Mouse (Mus musculus) midbrain, postnatal 0 days (tissue): ENCODE measurements around the gene Abca13. TPM values are rescaled to one million over a fixed set of nuclear protein-coding genes. Genes with fewer than 3 reads are reported as not detected.
"Not testable (repeated sequence)": the region's sequence is repeated elsewhere in the genome, so short reads cannot be mapped to it uniquely, and the experiment has no call there.

Experiments
- ATAC-seq: fragments of 200-750 bp; cut with Nextera tagmentation; 2 replicates; pipeline ENCODE4 v1.8.0; 2017; ENCODE audit warnings: moderate number of reproducible peaks, mild to moderate bottlenecking, moderate TSS enrichment, moderate library complexity; ENCODE audit not compliant: low FRiP score
- DNase-seq: peaks from one replicate; pipeline ENCODE4 v3.0.0-alpha.2; 2015; ENCODE audit warnings: low spot score
- H3K27ac ChIP-seq: fragments of 300-500 bp; sonication (generic); 2 replicates; pipeline ENCODE4 v1.5.1; 2014; ENCODE audit warnings: low read depth, mild to moderate bottlenecking, low read length, mixed read lengths
- H3K27me3 ChIP-seq: fragments of 300-500 bp; sonication (generic); 2 replicates; pipeline ENCODE4 v1.6.1; 2014; ENCODE audit warnings: low read length, control low read depth, mixed read lengths; ENCODE audit not compliant: insufficient read depth
- H3K36me3 ChIP-seq: fragments of 300-500 bp; sonication (generic); 2 replicates; pipeline ENCODE4 v1.6.1; 2014; ENCODE audit warnings: low read length, control low read depth, mixed read lengths; ENCODE audit not compliant: insufficient read depth
- H3K4me1 ChIP-seq: fragments of 300-500 bp; sonication (generic); 2 replicates; pipeline ENCODE4 v1.6.1; 2014; ENCODE audit warnings: mild to moderate bottlenecking, control low read depth, antibody characterized with exemption, low read length, mixed read lengths; ENCODE audit not compliant: insufficient read depth
- H3K4me2 ChIP-seq: fragments of 300-500 bp; sonication (generic); 2 replicates; pipeline ENCODE4 v1.6.1; 2014; ENCODE audit warnings: low read depth, mild to moderate bottlenecking, low read length, mixed read lengths; ENCODE audit not compliant: poor library complexity, severe bottlenecking
- H3K4me3 ChIP-seq: fragments of 300-500 bp; sonication (generic); 2 replicates; pipeline ENCODE4 v1.5.1; 2014; ENCODE audit warnings: low read depth, mild to moderate bottlenecking, low read length, moderate library complexity
- H3K9ac ChIP-seq: fragments of 300-500 bp; sonication (generic); replicated peaks from 2 replicates; pipeline ENCODE4 v1.6.1; 2014; ENCODE audit warnings: mild to moderate bottlenecking, low read length, moderate library complexity, mixed read lengths; ENCODE audit not compliant: poor library complexity, severe bottlenecking
- H3K9me3 ChIP-seq: fragments of 300-500 bp; sonication (generic); 2 replicates; pipeline ENCODE4 v1.6.1; 2016; ENCODE audit warnings: low read length, control low read depth
- CTCF ChIP-seq: IDR thresholded peaks from 2 replicates; pipeline ENCODE4 v1.5.1; 2016; ENCODE audit warnings: antibody characterized with exemption, mild to moderate bottlenecking
- WGBS: fragments of 180-500 bp; shearing (Covaris S2); extraction: QIAGEN DNeasy Blood & Tissue Kit; methylation state at CpG from one replicate; pipeline ENCODE4 v1.1.7; 2014; 5-methylcytosine and 5-hydroxymethylcytosine counted together
- polyA plus RNA-seq: library from polyadenylated mRNA; unstranded; fragments of >200 nt; fragmentation: Nextera tagmentation; extraction: Ambion mirVana; gene quantifications from 2 replicates; pipeline ENCODE4 v1.2.1, GENCODE M21; 2015
- total RNA-seq: library from RNA; depleted of rRNA; stranded (reverse); fragments of >200 nt; gene quantifications from 2 replicates; pipeline ENCODE4 v1.2.3, GENCODE M21; 2014; rRNA removed

The Abca13 gene
- 0.05 and 0.28 TPM in 2 replicates for total RNA-seq
- 0.01 and 0.04 TPM in 2 replicates for polyA plus RNA-seq

DNA sequence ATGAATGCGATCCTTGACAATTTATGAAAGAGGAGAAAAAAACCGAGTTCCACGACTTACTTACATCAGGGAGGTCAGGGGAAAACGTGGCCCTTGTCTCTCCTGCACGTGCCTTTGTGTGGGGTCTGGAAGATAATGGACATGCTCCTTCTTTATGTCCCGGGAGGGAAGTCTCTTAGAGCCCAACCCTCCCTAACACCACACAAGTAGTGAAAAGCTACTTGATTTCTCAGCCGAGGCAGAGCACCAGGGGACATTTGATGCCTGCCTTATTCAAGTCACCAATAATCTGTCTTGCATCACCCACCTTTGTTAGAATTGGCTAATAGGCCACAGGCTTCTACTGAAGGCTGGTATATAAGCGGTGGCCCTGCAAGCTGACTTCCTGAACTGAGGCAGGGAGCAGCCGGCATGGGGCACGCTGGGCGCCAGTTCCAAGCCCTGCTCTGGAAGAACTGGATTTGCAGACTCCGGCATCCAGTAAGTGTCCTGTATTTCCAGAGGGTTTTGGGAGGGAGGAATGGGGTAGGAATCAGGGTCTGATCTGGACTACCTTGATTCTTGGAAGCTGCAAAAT, at the start of gene Abca13:
Abca13 (plus strand) TSS at position 388 of the 577 bp plus-strand sequence.
- no peaks in the 10 kb centered on the region for H3K36me3 ChIP-seq
- DNase-seq: no peak
- H3K27ac ChIP-seq: no peak within 1 kb of the TSS
- no peak for ATAC-seq
- H3K27me3 ChIP-seq: no peaks in the 10 kb centered on the region
- no peak within 1 kb of the TSS for H3K9ac ChIP-seq
- no peaks in the 10 kb centered on the region for H3K9me3 ChIP-seq
- TF ChIP-seq CTCF: no peak
- no peaks in the 10 kb centered on the region for H3K4me1 ChIP-seq
- no peak within 1 kb of the TSS for H3K4me3 ChIP-seq
- no peak within 1 kb of the TSS for H3K4me2 ChIP-seq
- WGBS: 36% methylated on average over 12 of the region's 12 CpGs

DNA sequence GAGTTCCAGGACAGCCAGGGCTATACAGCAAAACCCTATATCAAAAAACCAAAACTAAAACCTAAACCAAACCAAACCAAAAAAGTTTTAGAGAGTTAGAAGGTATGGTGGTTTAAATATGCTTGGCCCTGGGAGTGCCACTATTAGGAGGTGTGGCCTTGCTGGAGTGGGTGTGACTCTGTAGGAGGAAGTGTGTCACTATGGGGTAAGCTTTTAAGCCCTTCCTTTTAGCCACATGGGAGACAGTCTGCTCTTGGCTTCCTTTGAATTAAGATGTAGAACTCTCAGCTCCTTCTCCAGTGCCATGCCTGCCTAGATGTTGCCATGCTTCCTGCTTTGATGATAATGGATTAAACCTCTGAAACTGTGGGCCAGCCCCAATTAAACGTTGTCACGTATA, 46.6 kb upstream of the Abca13 start:
- no peak for DNase-seq
- 92% methylated on average over 2 of the region's 2 CpGs for WGBS
- ATAC-seq: no peak
- Histone ChIP-seq H3K27me3 (no peaks in the 10 kb centered on the region), H3K4me3 (no peak overlapping the region), H3K4me1 (no peaks in the 10 kb centered on the region), H3K9me3 (no peaks in the 10 kb centered on the region), H3K27ac (no peak overlapping the region), H3K9ac (no peak overlapping the region), H3K4me2 (no peak overlapping the region), H3K36me3 (no peaks in the 10 kb centered on the region)
- TF ChIP-seq CTCF: no peak

DNA sequence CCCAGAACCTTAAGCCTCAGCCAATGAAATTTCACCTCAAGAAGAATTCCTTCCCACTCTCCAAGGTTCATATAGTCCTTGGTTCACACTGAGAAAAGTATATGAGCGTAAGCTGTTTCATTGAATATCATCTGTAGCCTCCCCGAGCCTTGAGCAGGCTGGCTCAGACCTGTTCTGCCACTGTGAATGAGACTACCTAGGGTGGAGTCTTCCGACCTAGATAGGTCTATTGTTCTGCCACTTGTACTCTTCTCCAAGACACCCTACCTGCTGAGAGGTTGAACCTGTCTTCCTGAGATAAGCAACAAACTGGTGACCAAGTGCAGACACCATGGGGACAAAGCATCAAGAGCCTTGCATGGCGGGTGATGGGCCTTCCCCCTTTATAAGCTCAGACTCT, 45.6 kb upstream of the Abca13 start:
- ATAC-seq: no peak
- no peak for TF ChIP-seq CTCF
- H3K4me3 ChIP-seq: no peak overlapping the region
- H3K9ac ChIP-seq: no peak overlapping the region
- H3K36me3 ChIP-seq: no peaks in the 10 kb centered on the region
- no peaks in the 10 kb centered on the region for H3K27me3 ChIP-seq
- H3K4me1 ChIP-seq: no peaks in the 10 kb centered on the region
- 95% methylated on average over 4 of the region's 4 CpGs for WGBS
- no peak for DNase-seq
- H3K4me2 ChIP-seq: no peak overlapping the region
- no peaks in the 10 kb centered on the region for H3K9me3 ChIP-seq
- H3K27ac ChIP-seq: no peak overlapping the region

DNA sequence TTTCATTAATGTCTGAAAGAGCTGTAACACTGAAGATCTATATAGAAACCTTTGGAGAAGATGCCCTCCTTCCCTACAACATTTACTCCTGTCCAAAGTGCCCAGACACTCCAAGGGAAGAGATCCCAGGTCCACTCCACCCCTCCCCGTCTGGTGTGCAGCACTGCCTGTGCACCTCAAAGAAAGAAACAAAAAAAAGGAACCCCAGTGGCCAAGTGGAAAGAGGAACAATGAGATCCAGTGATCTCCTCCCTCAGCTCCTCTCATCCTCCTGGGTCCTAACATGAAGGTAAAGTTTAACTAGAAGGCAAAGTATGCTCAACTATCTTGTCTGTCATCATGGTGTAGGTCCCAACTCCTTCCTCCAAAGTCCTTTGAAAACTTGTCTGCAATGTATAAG, 45.1 kb upstream of the Abca13 start:
- ATAC-seq: no peak
- no peaks in the 10 kb centered on the region for H3K36me3 ChIP-seq
- H3K4me1 ChIP-seq: no peaks in the 10 kb centered on the region
- 86% methylated on average over 1 of the region's 1 CpGs for WGBS
- no peak overlapping the region for H3K9ac ChIP-seq
- H3K27me3 ChIP-seq: no peaks in the 10 kb centered on the region
- no peak for TF ChIP-seq CTCF
- H3K4me3 ChIP-seq: no peak overlapping the region
- H3K9me3 ChIP-seq: no peaks in the 10 kb centered on the region
- no peak overlapping the region for H3K27ac ChIP-seq
- H3K4me2 ChIP-seq: no peak overlapping the region
- no peak for DNase-seq

DNA sequence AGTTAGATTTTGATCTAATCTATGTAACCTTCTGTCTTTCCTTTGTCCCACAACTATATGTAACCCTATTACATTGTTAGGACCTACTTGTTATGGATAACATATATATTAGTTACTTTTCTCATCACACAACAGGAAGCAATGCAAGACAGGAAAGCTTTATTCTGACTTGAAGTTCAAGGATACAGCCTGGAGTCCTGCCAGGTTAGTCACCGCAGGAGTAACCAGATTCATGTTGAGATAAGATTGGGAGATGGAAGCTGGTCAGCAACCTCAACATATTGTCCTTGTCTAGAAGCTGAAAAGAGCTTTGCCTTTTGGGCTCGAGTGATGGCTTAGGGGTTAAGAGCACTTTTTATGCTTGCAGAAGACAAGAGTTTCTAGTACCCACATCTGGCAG, 43.5 kb upstream of the Abca13 start:
- DNase-seq (no peak), ATAC-seq (no peak)
- H3K36me3 ChIP-seq: no peaks in the 10 kb centered on the region
- H3K4me2 ChIP-seq: no peak overlapping the region
- no peaks in the 10 kb centered on the region for H3K27me3 ChIP-seq
- TF ChIP-seq CTCF: no peak
- no peaks in the 10 kb centered on the region for H3K9me3 ChIP-seq
- no peak overlapping the region for H3K4me3 ChIP-seq
- no peak overlapping the region for H3K27ac ChIP-seq
- no peak overlapping the region for H3K9ac ChIP-seq
- no peaks in the 10 kb centered on the region for H3K4me1 ChIP-seq
- 85% methylated on average over 2 of the region's 2 CpGs for WGBS

DNA sequence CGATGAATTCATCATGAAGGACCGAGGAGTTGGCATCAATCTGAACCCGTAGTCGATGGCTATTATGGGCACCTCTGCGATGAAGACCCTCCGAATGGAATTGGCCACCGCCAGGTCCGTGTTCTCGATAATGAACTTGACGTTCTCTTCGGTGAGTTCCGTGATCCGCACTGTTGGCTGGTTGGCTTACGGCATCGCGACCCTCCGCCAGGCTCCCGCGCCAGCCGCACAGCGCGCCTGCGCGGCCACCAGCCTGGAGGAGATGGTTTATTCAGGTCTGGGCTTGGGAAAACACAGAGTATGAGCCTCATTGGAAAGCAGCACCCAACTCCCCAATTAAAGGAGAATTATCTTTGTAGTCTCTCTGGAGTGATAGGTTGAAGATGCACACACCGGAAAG, 41.3 kb upstream of the Abca13 start:
- H3K36me3 ChIP-seq, H3K27ac ChIP-seq, H3K4me2 ChIP-seq, DNase-seq, H3K4me1 ChIP-seq, ATAC-seq, H3K9ac ChIP-seq, H3K27me3 ChIP-seq, H3K9me3 ChIP-seq, H3K4me3 ChIP-seq: not testable (repeated sequence)
- WGBS: 87% methylated on average over 25 of the region's 25 CpGs
